Mouse (Mus musculus): ENCODE measurements around the gene Aox3.

Aox3 gene

DNA sequence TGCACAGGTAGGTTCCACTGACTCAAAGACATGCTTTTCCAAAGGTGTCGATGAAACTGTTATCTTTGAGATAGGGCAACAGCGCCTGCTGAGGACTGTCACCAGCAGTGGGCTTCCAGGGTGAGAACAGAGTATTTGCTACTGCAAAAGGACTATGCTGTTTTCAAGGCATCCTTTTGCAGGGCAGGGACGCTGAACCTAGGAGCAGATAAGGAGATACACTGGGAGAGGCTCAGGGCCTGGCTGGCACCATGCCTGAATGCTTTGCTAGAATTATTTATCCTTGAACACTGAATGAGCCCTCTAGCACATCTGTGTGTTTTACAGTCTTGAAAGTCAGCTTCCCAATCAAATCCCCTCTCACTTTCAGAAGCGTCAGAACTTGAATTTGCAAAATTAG, 85.5 kb downstream of the Aox3 start:
- no peak for DNase-seq (ENCODE audit: low spot score)

DNA sequence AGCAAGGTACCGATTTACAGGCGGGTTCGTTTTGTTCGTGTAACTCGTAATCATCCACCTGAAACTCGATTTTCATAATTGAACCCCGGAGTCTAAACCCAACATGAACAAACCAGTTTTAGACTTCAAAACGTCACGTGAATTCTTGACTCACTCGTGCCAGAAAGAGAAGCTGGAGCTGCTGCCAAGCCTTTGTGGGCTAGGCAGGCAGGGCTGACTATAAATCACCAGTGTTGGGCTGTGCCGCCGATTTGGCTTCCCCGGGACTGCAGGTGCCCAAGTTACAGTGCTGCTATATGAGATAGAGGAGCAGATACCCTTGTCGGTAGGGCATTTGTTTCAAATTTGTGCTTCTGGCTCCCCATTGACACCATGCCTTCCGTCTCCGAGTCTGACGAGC, 97.3 kb downstream of the Aox3 start, which contains the start of gene Aox4:
Gene Aox4 (plus strand): TSS at position 195 of the 400 bp plus-strand sequence.
- DNase-seq (ENCODE audit: low spot score) = no peak

DNA sequence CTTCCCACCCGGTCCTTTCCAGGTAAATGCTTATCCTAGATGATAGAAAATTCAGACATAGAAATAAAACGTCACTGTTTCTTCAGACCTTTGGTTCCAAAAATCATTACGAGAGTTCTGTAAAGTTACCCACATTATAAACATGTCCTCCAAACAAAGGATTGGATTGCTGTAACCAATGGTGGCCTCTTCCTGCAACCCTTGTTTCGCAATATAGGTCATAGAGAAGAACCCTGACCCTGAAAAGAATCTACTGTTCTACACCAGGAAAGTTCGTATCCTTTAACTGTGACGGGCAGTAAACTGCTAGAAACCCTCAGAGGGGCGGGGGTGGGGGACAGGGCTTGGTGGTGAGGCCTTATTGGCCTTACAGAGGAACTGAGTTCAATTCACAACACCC, 99.9 kb downstream of the Aox3 start:
- DNase-seq (ENCODE audit: low spot score) = no peak

DNA sequence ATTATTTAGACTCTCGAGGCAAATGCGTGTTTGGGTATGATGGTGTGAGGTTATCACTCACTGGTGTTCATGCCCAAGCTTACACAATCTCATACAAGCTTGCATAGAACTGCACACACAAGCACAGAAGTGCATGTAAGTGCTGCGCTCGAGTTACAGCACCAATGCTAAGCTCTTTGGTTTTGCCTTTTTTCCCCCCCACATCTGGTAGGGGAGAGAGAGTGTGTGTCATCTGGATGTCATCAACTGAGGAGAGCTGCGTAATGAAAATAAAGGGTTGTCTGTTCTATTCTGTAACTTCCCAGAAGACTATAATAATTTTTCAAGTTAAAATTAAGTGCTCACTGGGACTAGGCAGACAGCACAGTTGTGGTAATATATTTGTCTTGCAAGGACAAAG, 100.9 kb downstream of the Aox3 start:
- DNase-seq (ENCODE audit: low spot score) = no peak

DNA sequence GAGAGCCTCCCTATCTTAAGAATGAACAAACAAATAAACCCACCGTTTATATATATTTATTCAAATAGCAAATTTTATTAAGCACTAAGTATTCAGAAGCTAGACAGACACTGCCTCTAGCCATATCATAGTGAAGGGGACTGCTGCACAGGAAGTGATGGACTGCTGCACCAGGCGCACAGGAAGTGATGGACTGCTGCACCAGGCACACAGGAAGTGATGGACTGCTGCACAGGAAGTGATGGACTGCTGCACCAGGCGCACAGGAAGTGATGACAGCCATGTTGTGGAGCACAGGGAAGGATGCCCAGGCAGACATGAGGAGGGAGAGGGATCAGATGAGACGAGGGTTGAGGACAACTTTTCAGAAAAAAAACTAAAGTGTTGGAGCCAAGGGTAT, 102.4 kb downstream of the Aox3 start:
- DNase-seq (ENCODE audit: low spot score) = no peak

DNA sequence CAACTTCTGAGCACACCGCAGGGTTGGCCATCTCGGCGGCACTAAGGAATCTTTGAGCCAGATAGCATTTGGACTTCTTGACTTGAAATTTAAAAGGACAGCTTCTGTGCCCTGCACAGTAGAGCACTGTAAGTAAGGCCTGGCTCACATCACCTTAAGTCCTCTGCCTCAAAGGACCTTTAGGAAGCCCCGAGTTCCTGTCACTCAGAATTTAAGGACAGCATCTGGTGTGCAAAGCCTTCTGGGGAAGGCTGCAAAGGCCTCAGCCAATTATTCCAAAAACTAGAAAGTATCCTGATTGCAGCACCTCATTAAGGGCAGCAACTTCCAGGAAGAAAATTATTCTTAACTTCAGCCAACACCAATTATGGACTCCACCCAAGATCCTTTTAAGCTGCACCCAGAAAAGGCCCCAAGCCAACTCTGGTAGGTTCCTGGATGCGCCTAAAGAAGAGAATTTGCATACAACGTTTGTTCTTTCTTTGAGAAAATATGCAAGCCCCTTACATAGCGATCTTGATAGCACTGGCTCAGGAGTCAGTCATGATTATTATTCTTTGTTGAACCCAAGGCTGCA, 103.1 kb downstream of the Aox3 start:
- DNase-seq (ENCODE audit: low spot score) = no peak

DNA sequence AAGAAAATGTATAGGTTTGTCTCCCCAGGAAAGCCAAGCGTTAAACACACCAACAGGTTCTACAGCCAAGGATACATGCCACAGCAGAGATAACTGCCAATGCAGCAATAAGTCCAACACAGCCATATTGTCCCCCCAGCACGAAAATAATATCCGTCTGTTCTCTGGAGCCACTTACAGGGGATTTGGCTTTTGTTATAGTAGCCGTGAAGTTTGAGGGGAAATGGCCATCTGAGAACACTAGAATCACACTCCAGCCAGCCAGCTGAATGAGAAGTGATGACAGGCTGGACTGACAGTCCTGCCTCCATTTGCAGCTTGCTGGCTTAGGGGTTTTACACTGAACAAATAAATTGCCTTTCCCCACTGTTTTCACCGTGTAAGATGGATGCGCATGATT, 108.1 kb downstream of the Aox3 start:
- DNase-seq (ENCODE audit: low spot score) = no peak

DNA sequence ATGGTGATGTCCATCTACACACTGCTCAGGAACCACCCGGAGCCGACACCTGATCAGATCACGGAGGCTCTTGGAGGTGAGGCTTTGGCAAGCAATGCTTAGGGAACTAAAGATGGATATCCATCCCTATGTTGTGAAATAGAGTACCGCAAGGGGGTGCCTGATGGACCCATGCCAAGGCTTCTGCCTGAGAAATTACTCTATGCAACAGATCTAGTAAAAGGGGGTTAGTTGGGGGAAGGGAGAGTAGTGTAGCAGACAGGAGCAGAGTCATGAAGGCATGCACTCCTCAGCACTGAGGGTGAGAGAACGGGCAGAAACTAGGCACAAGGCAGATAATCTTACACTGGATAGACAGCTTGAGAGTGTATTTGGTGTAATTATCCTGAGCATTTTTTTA, 108.9 kb downstream of the Aox3 start:
- DNase-seq (ENCODE audit: low spot score) = no peak

DNA sequence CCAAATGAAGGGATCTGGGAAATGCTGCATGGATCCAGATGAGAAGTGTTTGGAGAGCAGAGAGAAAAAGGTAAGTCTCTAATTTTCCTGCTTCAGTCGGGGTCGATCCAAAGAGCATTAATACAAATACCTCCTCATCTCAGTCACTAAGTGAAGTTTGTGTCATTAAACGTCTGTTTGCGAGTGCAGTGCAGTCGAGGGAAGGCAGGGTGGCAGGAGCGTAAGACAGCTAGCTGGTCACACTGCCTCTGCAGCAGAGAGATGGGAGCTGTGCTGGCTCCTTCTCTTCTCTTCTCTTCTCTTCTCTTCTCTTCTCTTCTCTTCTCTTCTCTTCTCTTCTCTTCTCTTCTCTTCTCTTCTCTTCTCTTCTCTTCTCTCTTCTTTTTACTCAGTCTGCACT, 115.2 kb downstream of the Aox3 start:
- DNase-seq (ENCODE audit: low spot score) = no peak

DNA sequence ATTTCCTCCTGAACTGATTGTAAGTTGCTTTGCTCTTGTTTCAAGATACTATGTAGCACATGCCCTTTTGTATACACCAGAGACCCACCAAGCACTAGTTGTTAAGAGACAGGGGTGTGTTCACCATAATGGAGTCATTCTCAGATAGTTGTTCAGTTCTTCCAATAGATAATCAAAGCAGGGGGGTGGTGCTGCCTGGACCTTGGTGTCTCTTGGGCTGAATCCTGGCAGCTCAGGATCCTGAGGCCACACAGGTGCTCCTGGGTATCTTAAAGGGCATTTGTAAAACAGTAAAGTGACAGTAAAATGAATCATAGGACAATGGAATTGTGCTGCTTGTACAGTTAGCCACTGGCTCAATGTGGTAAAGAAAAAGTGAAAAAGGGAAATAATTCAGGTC, 116.0 kb downstream of the Aox3 start:
- no peak for DNase-seq (ENCODE audit: low spot score)

DNA sequence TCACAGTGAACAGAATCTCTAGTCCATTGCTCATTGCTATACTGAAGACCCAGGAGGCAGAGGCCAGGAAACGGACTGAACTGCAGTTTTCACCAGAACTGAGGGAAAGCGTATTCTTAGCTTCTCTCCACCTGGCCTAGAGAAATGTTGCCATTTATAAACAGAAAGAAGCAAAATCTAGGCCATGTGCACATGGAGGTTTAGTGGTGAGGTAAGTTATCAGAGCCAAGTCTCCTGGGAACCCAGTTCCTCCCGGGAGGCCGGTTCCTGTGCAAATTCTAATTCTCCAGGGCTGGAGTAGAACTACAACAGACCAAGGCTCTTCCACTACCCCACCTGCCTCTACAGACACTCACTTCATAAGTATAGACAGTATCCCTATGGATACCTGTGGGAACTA, 116.8 kb downstream of the Aox3 start:
- no peak for DNase-seq (ENCODE audit: low spot score)

DNA sequence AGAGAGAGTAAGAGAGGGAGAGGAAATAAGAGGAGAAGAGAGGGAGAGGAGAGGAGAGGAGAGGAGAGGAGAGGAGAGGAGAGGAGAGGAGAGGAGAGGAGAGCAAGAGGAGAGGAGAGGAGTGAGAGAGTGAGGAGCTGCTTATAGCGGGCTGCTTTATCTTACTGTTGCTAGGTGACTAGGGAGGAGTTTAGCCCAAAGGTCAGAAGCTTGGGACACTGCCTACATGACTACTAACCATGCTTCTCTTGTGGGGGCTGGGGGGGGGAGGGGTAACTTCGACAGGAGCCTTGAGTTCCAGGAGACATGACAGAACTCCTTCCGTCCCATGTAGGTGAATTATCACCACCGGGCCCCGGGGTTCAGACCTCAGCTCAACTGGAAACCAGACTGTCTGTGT, 117.6 kb downstream of the Aox3 start:
- DNase-seq (ENCODE audit: low spot score) = no peak

DNA sequence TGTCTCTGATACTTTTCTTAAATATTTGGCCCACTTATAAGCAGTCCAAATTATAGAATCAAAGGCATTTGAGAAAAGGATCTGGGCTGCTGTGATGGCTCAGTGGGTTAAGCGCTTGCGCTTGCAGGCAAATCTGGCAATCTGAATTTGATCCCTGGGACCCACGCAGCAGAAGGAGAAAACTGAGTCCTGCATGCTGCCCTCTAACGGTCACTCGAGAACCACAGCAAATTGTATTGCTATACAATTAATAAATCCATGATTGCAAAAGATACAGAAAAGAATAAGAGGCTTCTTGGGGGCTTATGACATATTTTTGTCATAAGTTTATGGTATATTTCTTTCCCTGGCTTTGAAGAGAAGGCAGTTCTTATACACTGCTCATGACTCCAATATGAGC, 122.5 kb downstream of the Aox3 start:
- DNase-seq (ENCODE audit: low spot score) = no peak

DNA sequence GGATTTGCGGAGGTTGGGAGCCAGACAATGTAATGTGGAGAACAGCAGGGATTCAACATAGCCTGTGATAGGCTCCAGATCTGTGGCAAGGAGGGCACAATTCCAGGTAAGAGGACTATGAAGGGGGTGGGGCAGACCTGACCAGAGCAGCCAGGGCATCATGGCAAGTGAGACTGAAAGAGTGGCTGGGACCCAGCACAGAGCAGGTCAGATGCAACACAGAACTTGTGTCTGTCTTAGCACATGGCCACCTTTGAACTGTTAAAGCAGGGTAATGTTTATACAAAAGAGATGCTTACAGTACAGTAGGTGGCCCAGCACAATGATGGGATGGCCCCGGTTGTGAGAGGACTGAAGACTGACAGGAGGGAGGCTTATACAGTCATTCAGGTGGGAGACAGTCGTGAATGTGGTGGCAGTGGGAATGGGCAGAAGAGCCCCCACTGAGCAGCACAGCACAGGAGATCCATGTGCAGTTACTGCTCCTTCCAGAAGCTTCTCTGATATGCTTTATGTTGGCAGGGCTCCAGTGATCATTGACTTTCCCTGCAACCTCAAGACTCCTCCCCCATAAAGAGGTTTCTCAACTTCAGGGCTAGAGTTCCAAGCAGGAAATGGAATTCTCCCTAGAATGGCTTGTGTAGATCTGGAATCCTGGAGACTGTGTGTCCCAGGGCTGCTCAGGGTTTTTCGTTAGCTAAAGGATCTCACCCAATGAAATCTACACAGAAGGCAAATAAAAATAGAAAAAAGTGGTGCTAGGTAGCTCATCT, 124.8 kb downstream of the Aox3 start:
- no peak for DNase-seq (ENCODE audit: low spot score)

DNA sequence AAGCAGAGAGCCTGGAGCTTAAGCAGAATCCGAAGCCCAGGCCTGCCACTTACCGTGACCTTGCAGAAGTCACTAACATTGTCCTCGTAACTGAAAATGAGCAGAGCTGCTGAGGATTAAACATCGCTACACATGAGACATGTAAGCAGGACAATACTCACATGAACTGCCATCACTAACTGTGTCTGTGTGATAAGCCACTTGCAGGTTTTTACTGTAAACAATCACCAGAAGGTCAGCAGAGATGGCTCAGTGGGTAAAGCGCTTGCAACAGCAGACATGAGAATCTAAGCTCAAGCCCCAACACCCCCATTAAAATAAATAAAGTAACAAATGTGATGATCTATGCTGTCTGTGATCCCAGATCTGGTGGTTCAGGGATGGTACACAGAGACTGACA, 125.5 kb downstream of the Aox3 start:
- DNase-seq (ENCODE audit: low spot score) = no peak

DNA sequence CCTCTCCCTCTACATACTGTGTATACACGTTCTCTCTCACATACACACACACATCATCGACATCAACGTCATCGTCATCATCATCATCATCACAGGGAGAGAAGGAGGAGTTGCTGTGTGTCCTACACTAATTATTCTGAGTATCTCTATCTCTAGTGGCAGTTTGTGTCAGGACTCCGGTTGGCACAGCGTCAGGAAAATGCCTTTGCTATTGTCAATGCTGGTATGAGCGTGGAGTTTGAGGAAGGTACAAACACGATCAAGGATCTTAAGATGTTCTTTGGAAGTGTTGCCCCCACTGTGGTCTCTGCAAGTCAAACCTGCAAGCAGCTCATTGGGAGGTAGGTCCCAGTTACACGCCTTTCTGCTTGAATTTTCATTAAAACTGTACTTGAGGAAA, 126.0 kb downstream of the Aox3 start:
- DNase-seq (ENCODE audit: low spot score) = no peak

DNA sequence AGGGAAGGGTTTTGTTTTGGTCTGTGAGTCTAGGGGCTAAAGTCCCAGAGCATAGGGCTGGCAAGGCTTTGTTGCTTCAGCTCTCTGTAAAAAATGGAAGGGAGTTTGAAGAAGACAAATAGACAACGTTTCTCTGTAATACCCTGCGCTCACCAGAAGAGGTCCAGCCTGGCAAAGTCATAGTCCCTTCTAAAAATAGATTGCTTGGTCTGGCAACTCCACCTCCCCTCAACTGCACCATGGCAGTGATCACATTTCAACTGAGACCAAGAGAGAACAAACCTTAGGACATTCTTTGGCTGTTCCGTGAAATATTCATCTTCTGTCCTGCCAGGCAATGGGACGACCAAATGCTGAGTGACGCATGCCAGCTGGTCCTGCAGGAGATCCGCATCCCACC, 127.4 kb downstream of the Aox3 start:
- DNase-seq (ENCODE audit: low spot score) = no peak

DNA sequence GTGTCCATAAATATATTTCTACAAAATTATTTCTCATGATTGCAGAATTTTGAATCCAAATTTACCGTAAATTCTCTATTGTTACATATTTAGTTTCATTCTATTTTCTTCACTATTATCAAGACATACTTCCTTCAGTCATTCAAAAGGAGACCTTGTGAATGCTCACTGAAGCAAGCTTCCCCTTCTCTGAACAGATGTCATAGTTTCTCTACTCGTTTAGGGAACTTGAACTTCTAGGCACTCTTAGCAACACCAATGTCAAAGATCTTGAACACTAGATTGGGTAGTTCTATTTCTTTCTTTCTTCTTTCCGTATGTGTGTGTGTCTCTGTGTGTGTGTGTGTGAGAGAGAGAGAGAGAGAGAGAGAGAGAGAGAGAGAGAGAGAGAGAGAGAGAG, 131.6 kb downstream of the Aox3 start:
- no peak for DNase-seq (ENCODE audit: low spot score)

DNA sequence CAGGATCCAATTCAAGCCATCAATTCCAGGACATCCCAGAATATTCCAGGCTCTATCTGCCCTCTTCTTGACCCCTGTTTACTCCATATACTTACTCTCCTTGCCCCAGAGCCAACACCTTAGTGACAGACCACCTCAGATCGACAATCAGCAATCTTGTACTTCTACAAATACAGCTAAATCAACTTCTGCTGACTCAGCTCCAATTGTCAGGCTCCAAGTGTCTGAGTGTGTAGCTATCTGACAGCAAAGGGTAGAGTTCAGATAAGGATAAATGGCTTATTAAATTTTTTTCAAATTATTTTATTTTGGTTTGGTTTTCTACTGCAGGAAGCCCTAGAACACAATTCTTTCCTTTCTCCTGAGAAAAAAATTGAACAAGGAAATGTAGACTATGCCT, 135.6 kb downstream of the Aox3 start:
- DNase-seq (ENCODE audit: low spot score) = no peak
